Mouse (Mus musculus) kidney, embryonic 14.5 days (tissue): Measurements from ENCODE around the gene Fkbp1a. TPM values are rescaled to one million over a fixed set of nuclear protein-coding genes. Genes with fewer than 3 reads are reported as not detected.
A peak's percentile ranks its signal among the peaks of the same experiment; 100 is the strongest.

ENCODE experiments used
- ATAC-seq: fragments of 200-750 bp; cut with Nextera tagmentation; 2 replicates; pipeline ENCODE4 v1.8.0; 2017; ENCODE audit warnings: moderate number of reproducible peaks, mild to moderate bottlenecking, moderate TSS enrichment, moderate library complexity; ENCODE audit not compliant: low FRiP score, low TSS enrichment
- H3K27ac ChIP-seq: fragments of 300-500 bp; sonication (generic); 2 replicates; pipeline ENCODE4 v1.5.1; 2014; ENCODE audit warnings: low read depth, mild to moderate bottlenecking, low read length, moderate library complexity, mixed read lengths
- H3K27me3 ChIP-seq: fragments of 300-500 bp; sonication (generic); 2 replicates; pipeline ENCODE4 v1.6.1; 2014; ENCODE audit warnings: mild to moderate bottlenecking, low read length; ENCODE audit not compliant: control insufficient read depth, insufficient read depth
- H3K36me3 ChIP-seq: fragments of 300-500 bp; sonication (generic); 2 replicates; pipeline ENCODE4 v1.6.1; 2014; ENCODE audit warnings: low read length, mixed read lengths; ENCODE audit not compliant: control insufficient read depth, insufficient read depth
- H3K4me1 ChIP-seq: fragments of 300-500 bp; sonication (generic); 2 replicates; pipeline ENCODE4 v1.6.1; 2014; ENCODE audit warnings: low read length, mixed read lengths; ENCODE audit not compliant: control insufficient read depth, insufficient read depth
- H3K4me2 ChIP-seq: fragments of 300-500 bp; sonication (generic); replicated peaks from 2 replicates; pipeline ENCODE4 v1.6.1; 2014; ENCODE audit warnings: low read depth, mild to moderate bottlenecking, low read length
- H3K4me3 ChIP-seq: fragments of 300-500 bp; sonication (generic); 2 replicates; pipeline ENCODE4 v1.5.1; 2014; ENCODE audit warnings: mild to moderate bottlenecking, low read length
- H3K9ac ChIP-seq: fragments of 300-500 bp; sonication (generic); 2 replicates; pipeline ENCODE4 v1.6.1; 2014; ENCODE audit warnings: low read depth, mild to moderate bottlenecking, low read length, moderate library complexity
- H3K9me3 ChIP-seq: fragments of 300-500 bp; sonication (generic); 2 replicates; pipeline ENCODE4 v1.6.1; 2016; ENCODE audit warnings: low read length; ENCODE audit not compliant: control insufficient read depth
- WGBS: fragments of 180-500 bp; shearing (Covaris S2); extraction: QIAGEN DNeasy Blood & Tissue Kit; methylation state at CpG from one replicate; pipeline ENCODE4 v1.1.7; 2014; 5-methylcytosine and 5-hydroxymethylcytosine counted together
- polyA plus RNA-seq: library from polyadenylated mRNA; unstranded; fragments of >200 nt; fragmentation: Nextera tagmentation; extraction: Ambion mirVana; gene quantifications from 2 replicates; pipeline ENCODE4 v1.2.1, GENCODE M21; 2014

Gene Fkbp1a
- polyA plus RNA-seq, 1 experiment from 2014 or later = 762 TPM

GRCm38 (mm10) chr2:151538646-151539045, 3.6 kb upstream of the Fkbp1a start:
- no peak overlapping the region for H3K9ac ChIP-seq
- WGBS = 60% methylated on average over 4 of the region's 4 CpGs
- ATAC-seq = no peak

DNA sequence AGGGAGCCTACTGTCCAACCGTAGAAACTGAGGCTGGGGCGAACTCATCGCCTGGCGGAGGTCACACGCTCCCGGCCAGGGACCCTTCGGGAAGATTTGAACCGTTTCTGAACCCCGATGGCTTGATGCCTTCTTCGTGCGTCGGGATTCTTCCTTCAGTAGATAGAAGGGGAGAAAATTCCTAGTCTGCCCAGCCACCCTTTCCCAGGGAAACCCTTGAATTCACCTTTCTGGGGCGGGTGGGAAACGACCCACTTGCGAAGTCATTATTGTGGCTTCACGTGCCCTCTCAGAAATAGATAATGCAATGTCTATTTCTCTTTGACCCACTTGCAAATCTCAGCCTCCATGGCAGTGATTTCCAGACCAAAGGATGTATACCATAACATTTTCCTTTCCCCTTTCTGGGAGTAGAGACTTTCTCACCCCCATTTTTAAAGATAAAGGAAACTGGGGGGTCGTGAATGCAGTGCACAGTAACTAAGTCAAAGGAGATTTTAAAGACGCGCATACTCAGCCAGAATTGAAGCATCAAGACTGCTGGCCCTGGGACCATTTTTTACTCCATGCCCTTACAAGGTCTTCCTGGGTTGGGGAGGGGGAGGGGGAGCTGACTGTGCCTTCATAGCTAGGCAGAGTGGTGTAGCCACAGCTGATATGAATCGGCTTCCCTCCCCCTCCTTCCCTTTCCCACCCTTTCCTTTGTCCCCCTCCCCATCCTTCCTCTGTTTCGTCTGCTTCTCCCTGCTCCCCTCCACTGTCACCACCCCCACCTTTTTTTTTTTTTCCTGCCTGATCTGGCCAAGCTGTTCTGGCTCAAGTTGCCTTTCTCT, 996 bp downstream of the Fkbp1a start:
- Histone ChIP-seq H3K4me2 (peak overlapping the region; percentile 75), H3K9ac (peak overlapping the region; percentile 98), H3K4me3 (peak overlapping the region; percentile 97), H3K36me3 (peaks cover 40% of the 10 kb centered on the region), H3K9me3 (no peaks in the 10 kb centered on the region), H3K4me1 (peaks cover 27% of the 10 kb centered on the region), H3K27me3 (no peaks in the 10 kb centered on the region), H3K27ac (peak overlapping the region; percentile 95)
- WGBS = under 1% methylated on average over 21 of the region's 21 CpGs
- peak; percentile 65 for ATAC-seq

More at GRCm38 (mm10) chr2:151538646-151539045, 3.6 kb upstream of the Fkbp1a start:
- Histone ChIP-seq H3K4me3 (no peak overlapping the region), H3K9me3 (no peaks in the 10 kb centered on the region), H3K36me3 (no peaks in the 10 kb centered on the region), H3K4me2 (no peak overlapping the region), H3K27ac (no peak overlapping the region), H3K4me1 (peaks cover 9% of the 10 kb centered on the region; the same call in 1 of the 2 replicates), H3K27me3 (no peaks in the 10 kb centered on the region)

- Histone ChIP-seq H3K9me3 (no peaks in the 10 kb centered on the region), H3K4me2 (peak overlapping the region; percentile 75), H3K4me1 (peaks cover 27% of the 10 kb centered on the region), H3K4me3 (peak overlapping the region; percentile 97; the same call in 1 of the 2 replicates), H3K27ac (no peak overlapping the region), H3K9ac (peak overlapping the region; percentile 37), H3K27me3 (no peaks in the 10 kb centered on the region), H3K36me3 (peaks cover 47% of the 10 kb centered on the region)
- no peak for ATAC-seq
- 75% methylated on average over 6 of the region's 6 CpGs for WGBS
Observed at GRCm38 (mm10) chr2:151544673-151545072, 2.4 kb downstream of the Fkbp1a start.

DNA sequence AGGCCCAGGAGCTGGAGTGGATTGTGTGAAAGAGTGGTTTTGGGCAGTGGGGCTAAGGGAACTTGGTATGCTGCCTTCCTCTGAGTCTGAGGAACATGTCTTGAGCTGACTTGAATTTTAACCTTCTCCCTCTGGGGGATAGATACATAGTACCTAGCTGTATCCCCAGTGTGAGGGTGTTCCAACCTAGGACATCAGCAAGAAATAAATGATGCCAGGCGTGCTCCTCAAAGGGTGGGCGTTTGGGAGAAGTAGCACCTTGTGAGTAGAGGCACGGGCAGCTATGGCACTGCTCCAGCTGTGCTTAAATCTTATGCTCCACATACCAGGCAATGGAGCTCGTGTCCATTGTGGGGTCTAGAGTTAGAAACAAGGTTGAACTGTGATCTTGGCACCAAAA, 4.3 kb downstream of the Fkbp1a start:
- no peak for ATAC-seq
- no peak overlapping the region for H3K9ac ChIP-seq
- WGBS = 85% methylated on average over 4 of the region's 4 CpGs
- H3K36me3 ChIP-seq = peaks cover 66% of the 10 kb centered on the region
- H3K27ac ChIP-seq = no peak overlapping the region
- H3K4me2 ChIP-seq = no peak overlapping the region
- H3K4me3 ChIP-seq = no peak overlapping the region
- no peaks in the 10 kb centered on the region for H3K9me3 ChIP-seq
- H3K27me3 ChIP-seq = no peaks in the 10 kb centered on the region
- peaks cover 22% of the 10 kb centered on the region for H3K4me1 ChIP-seq

DNA sequence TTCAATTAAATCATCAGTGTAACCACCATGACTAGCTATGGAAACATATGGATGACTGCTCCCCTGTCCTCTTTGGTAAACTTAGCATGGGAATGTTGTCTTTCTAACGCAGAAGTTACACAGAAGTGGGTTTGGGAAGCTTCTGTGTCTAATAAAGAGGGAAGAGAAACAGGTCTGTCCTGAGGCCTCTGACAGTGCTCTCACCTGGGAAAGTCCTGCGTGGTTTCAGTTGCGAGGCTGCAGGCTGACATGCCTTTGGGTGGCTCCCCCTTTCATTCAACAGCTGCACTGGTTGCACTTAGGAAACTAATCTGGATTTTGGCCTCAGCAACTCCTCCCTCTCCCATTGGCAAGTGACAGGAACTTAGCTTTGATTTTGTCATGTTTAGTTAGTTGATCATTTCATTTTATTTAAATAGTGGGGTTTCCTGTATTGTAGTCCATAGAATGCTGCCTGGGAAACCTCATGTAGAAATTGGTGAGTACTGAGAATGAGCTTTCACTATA, 7.4 kb downstream of the Fkbp1a start:
- H3K9ac ChIP-seq = no peak overlapping the region
- 90% methylated on average over 3 of the region's 3 CpGs for WGBS
- H3K27me3 ChIP-seq = no peaks in the 10 kb centered on the region
- H3K4me3 ChIP-seq = no peak overlapping the region
- H3K36me3 ChIP-seq = peaks cover 86% of the 10 kb centered on the region
- no peaks in the 10 kb centered on the region for H3K9me3 ChIP-seq
- no peak overlapping the region for H3K27ac ChIP-seq
- H3K4me1 ChIP-seq = peaks cover 12% of the 10 kb centered on the region
- no peak overlapping the region for H3K4me2 ChIP-seq
- no peak for ATAC-seq

- no peaks in the 10 kb centered on the region for H3K9me3 ChIP-seq
- peaks cover 68% of the 10 kb centered on the region for H3K36me3 ChIP-seq
- 85% methylated on average over 7 of the region's 7 CpGs for WGBS
- H3K4me3 ChIP-seq = no peak overlapping the region
- no peak overlapping the region for H3K27ac ChIP-seq
- no peaks in the 10 kb centered on the region for H3K4me1 ChIP-seq
- no peak overlapping the region for H3K9ac ChIP-seq
- H3K4me2 ChIP-seq = no peak overlapping the region
- no peak for ATAC-seq
- H3K27me3 ChIP-seq = no peaks in the 10 kb centered on the region
Observed at GRCm38 (mm10) chr2:151562930-151563921, 20.9 kb downstream of the Fkbp1a start.

DNA sequence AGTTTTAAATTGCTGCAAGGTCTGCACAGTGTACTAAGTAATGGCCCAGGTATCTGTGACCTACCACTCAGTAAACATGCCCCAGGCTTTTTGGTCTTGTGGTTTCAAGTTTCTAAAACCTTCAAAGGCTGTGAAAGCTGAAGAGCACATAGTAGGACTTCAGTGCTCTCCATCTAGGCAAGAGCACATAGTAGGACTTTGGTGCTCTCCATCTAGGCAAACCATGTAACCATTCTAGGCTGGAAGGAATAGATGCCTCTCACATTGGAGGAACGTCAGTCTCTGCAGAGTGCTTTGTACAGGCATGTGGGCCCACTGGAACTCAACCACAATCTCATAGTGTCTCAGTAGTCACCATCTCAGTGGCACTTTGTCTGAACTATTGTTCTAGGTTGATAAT, 21.7 kb downstream of the Fkbp1a start:
- Histone ChIP-seq H3K36me3 (peaks cover 60% of the 10 kb centered on the region), H3K9me3 (no peaks in the 10 kb centered on the region), H3K4me3 (no peak overlapping the region), H3K4me2 (no peak overlapping the region), H3K9ac (no peak overlapping the region), H3K27me3 (no peaks in the 10 kb centered on the region), H3K4me1 (no peaks in the 10 kb centered on the region), H3K27ac (no peak overlapping the region)
- WGBS = 91% methylated on average over 1 of the region's 1 CpGs
- no peak for ATAC-seq

DNA sequence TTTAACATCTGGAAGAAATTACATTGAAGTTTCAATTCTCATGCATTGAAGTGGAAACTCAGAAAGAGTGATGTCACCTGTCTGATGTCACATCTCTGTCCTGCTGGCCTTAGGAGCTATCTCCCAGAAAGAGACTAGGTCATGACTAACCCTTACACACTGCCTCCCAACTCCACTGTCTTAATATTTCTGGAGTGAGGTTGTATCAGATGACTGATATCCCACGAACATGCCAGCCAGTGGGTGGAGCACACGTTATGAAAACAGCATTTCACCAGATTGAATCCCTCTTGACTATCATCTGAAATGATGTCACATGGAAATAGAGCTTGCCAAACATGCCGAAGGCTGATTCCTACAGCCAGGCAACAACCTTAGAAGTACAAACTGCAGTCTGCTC, 22.7 kb downstream of the Fkbp1a start:
- Histone ChIP-seq H3K4me1 (no peaks in the 10 kb centered on the region), H3K27ac (no peak overlapping the region), H3K4me2 (no peak overlapping the region), H3K36me3 (peaks cover 50% of the 10 kb centered on the region), H3K9me3 (no peaks in the 10 kb centered on the region), H3K4me3 (no peak overlapping the region), H3K27me3 (no peaks in the 10 kb centered on the region), H3K9ac (no peak overlapping the region)
- 70% methylated on average over 3 of the region's 3 CpGs for WGBS
- no peak for ATAC-seq
